Mouse (Mus musculus) adrenal gland, postnatal 0 days (tissue): ENCODE measurements around the gene Pnpla6. TPM values are rescaled to one million over a fixed set of nuclear protein-coding genes. Genes with fewer than 3 reads are reported as not detected.

Experiments used
- polyA plus RNA-seq: library from polyadenylated mRNA; unstranded; fragments of >200 nt; fragmentation: Nextera tagmentation; extraction: Ambion mirVana; gene quantifications from 2 replicates; pipeline ENCODE4 v1.2.1, GENCODE M21; 2015

The Pnpla6 gene
- polyA plus RNA-seq, result 18.1 and 21.1 TPM in 2 replicates

DNA sequence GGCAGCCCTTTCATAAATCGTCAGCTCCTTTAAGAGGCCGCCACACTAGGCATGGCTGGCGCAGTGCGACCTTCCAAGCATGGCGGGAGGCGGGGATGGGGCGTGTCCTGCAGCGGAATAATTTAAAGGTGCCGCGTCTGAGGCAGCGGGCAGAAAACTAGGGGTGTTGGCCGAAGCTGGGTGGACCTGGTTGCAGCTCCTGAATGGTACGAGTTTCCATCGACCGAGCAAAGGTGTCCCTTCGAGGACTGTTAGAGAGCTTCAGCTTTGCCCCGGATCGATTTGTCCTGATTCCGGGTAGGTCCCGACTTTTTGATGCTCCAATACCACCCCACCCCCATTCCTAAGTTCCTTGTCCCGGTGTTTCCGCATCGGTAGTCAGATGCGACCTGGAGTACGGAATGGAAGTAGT is at the start of gene Pnpla6:
Gene Pnpla6, plus strand, starts transcription at position 125 of the 412 bp plus-strand sequence.

DNA sequence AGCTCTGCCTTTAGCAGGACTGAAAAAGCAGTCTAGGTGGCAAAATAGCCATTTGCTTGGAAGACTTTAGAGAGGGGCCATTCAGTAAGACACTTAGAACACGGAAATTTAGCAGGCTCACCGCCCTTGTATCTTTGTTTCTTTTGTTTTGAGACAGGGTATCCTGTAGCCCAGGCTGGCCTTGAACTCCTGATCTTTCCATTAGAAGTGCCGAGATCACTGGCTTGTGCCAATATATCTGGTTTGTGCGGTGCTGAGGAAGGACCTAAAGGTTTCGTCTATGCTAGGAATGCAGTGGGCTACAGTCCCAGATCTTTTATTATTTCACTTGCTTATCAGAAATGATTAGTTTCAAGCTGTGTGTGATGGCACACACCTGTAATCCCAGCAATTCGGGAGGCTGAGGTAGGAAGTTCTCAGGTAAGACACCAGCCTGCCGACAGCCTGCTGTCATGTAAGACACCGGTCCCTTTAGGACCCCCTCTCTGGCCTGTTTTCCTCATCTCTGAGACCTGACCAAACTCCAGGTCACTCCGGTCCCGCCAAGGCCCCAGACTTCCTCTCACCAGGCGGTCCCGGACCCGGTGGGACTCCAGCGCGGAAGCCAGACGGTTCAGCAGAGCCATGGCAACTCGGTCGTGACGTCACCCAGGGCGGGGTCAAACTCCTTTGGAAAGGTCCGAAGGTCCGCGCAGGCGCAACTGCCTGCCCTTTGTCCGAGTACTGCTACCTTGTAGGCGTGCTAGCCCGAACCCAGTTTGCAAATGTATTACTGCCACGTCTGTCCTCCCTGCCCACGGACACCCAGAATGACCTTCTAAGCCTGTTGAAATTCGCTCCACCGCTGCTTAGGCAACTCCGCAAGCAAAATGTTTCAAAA is 47.9 kb upstream of the Pnpla6 start, which contains the start of gene Pex11g:
Gene Pex11g, minus strand, starts transcription at position 675 of the 880 bp plus-strand sequence.

DNA sequence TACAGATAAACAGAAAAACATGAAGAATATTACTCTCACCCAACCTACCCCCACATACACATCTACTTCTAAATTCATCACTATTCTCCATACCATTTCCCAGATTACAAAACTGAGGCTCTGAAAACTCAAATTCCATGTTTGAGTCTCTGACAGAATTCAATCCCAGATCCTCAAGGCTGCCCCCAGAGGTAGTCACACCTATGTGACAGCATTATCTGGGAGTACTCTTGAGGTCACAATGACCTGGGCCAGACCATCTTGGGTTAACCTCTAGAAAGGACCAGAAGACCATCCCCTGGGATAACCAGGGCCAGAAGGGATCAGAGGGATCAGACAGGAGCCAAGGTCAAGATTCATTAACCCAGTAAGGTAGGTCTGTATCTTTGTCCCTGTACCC is 44.6 kb upstream of the Pnpla6 start, which contains the start of gene Tex45:
Gene Tex45, plus strand, starts transcription at position 301 of the 400 bp plus-strand sequence.

DNA sequence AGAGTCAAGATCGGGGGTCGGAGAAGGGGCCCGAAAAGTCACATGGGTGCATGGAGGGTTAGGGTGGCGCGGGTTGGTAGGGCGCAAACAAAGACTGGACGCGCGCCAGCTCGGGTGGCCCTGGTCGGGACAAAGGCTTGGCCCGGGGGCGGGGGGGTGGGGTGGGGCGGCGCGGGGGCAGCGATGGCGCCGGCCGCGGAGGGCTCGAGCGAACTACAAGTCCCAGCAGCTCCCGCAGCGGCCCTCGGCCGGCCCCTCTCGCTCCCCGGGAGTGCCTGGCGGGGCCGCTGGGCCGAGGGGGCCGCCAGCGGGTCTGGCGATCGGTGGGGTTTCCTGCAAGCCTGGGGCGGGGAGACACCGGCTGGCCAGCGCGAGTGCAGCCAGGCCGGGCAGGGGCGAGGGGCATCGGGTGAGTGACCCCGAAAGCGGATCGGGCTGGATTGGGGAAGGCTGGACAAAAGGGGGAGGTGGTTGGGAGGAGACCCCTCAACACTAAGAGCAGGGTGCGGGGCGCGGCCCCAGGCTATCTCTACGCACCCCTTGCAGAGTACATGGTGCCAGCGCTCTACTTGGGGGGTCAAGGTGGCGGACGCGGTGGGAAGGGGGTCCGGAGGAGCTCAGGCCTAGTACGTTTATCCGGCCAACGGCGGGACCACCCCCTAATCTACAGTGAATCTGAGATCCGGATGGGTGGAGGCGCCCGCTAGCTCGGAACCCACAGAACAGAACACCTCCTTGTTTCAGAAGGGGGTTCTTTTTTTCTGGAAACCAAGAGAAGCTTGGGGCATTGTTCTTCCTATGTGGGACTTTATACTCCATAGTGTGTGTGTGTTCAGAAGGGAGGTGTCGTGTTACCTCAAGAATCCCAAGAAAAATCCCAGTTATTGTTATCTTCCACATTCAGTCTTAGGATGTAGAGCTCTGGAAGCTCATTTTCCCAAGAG is 22.0 kb upstream of the Pnpla6 start, which contains the start of gene Zfp358:
Gene Zfp358, plus strand, starts transcription at position 238 of the 944 bp plus-strand sequence.

DNA sequence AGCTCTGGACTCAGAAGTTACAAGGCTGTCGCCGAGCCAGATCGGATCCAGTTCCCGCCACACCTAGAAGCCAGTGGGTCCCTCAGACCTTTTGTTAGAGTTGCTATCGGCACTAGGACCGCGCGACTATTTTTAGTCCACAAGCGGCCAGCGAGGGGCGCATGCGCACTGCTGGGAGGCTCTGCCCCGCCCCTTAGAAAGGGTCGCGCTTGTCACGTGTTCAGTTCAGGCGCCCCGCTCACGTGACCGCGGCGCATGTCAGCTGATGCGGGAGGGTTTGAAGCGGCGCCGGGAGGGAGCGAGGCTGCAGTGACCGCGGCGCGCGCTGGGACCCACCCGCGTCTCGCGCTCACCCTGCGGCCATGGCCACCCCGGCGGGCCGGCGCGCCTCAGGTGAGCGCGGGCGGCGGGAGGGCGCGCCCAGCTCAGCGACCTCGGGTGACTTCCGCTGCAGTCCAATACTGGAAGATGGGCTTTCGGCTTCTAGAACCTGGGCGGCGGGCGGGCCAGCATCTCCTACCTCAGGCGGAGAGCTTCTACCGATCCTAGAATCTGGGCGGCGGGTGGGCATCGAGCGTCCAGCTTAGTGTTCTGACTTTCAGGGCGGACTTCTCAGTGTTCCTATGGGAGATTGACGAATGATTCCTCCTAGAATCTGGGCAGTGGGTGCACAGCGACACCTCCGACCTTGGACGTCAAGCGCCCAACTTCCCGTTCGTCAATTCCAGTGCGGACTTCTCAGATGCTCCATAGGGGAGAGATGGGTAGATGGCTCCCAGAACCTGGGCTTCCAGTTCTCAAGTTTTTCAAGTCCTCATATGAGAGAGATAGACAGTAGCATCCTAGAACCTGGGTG is 14.7 kb upstream of the Pnpla6 start, which contains the start of gene Mcoln1:
Gene Mcoln1, plus strand, starts transcription at position 223 of the 856 bp plus-strand sequence.

DNA sequence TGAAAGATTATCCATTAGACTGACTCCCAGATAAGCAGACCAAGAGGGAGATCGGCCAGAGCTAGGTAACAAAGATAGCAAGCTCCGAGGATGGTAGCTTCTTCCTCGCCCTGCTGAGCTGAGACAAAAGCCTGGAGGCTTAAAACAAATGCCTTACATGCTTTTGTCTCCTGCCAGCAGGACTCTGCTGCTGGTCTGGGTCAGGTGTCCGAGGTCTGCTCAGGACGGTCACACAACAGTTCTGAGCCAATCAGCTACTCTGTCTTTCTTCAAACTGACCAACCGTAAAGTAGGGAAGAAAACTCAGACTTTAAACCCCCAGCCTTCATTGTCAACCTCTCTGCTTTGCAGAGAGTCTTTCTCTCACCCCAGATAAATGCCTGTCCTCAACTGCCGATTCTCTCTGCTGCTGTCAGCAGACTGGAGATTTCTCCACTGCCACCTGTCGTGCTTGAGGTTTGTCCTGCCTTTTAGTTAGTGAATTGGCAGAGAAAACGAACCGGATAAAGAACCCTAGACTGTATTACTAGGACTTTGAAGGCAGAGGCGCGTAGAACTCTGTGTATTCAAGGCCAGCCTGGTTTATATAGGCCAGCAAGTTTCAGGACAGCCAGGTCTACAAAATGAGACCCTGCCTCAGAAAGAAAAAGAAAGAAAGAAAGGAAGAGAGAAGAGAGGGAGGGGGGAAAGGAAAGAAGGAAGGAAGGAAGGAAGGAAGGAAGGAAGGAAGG is 52.6 kb downstream of the Pnpla6 start, which contains the start of gene C330021F23Rik:
Gene C330021F23Rik, plus strand, starts transcription at position 350 of the 731 bp plus-strand sequence.

DNA sequence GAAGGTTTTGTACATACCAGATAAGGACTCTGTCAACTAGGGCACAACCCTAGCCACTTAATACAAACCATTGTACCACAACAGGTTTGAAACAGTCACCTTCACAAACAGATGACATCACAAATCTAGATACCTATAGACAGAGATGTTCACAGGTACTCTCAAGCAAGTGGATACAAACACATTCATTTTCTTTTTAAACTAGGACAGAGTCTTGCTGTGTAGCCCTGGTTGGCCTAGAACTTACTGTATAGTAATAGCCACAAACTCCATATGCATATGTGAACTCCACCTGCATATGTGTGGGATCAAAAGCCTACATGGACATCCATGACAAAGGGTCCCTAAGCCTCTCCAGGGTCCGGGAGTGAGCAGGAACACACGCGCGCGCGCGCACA is 71.8 kb downstream of the Pnpla6 start, which contains the start of gene Camsap3:
Gene Camsap3, plus strand, starts transcription at position 301 of the 398 bp plus-strand sequence.

Other genes starting within 250 kb of the Pnpla6 start
- gene Insr, start 235.8 kb upstream of the Pnpla6 start, polyA plus RNA-seq, result 34.1 and 62.0 TPM in 2 replicates
- gene A430078G23Rik, start 162.0 kb upstream of the Pnpla6 start, polyA plus RNA-seq, result 0.12 TPM in 1 of 2 replicates, not detected in the other
- gene Arhgef18, start 122.4 kb upstream of the Pnpla6 start, polyA plus RNA-seq, result 4.2 and 6.0 TPM in 2 replicates
- gene Pex11g, start 47.7 kb upstream of the Pnpla6 start, polyA plus RNA-seq, result 5.8 and 11.0 TPM in 2 replicates
- gene Tex45, start 44.5 kb upstream of the Pnpla6 start, polyA plus RNA-seq, result 0.14 TPM in 1 of 2 replicates, not detected in the other
- 28.0 and 29.2 TPM in 2 replicates for gene Zfp358, start 22.2 kb upstream of the Pnpla6 start, polyA plus RNA-seq
- gene Mcoln1, start 14.9 kb upstream of the Pnpla6 start, polyA plus RNA-seq, result 42.7 and 55.1 TPM in 2 replicates
- gene C330021F23Rik, start 52.6 kb downstream of the Pnpla6 start, polyA plus RNA-seq, result 0.68 and 1.5 TPM in 2 replicates
- gene Camsap3, start 71.9 kb downstream of the Pnpla6 start, polyA plus RNA-seq, result 2.9 and 8.1 TPM in 2 replicates
- 26.3 and 31.5 TPM in 2 replicates for gene Xab2, start 105.9 kb downstream of the Pnpla6 start, polyA plus RNA-seq
- gene Pet100, start 106.2 kb downstream of the Pnpla6 start, polyA plus RNA-seq, result 267 and 643 TPM in 2 replicates
- 0.17 TPM in 1 of 2 replicates, not detected in the other for gene Pcp2, start 110.2 kb downstream of the Pnpla6 start, polyA plus RNA-seq
- 40.3 and 82.1 TPM in 2 replicates for gene Stxbp2, start 115.6 kb downstream of the Pnpla6 start, polyA plus RNA-seq
- gene Retn, start 140.4 kb downstream of the Pnpla6 start, polyA plus RNA-seq, result 1.4 TPM in 1 of 2 replicates, not detected in the other
- gene Mcemp1, start 150.4 kb downstream of the Pnpla6 start, polyA plus RNA-seq, result 0.98 and 1.4 TPM in 2 replicates
- gene Fcor, start 157.0 kb downstream of the Pnpla6 start, polyA plus RNA-seq, result 6.3 and 6.8 TPM in 2 replicates
- gene Trappc5, start 160.9 kb downstream of the Pnpla6 start, polyA plus RNA-seq, result 26.5 and 28.8 TPM in 2 replicates
- 0.19 TPM in 1 of 2 replicates, not detected in the other for gene Fcer2a, start 178.8 kb downstream of the Pnpla6 start, polyA plus RNA-seq
- gene Clec4g, start 205.3 kb downstream of the Pnpla6 start, polyA plus RNA-seq, result 0.39 and 0.68 TPM in 2 replicates
- 0.24 and 0.41 TPM in 2 replicates for gene Cd209a, start 233.6 kb downstream of the Pnpla6 start, polyA plus RNA-seq